Mouse (Mus musculus) embryo, embryonic 10.5 days (tissue): Measurements from ENCODE around the gene Retreg1.

ENCODE experiments used
- DNase-seq: peaks from one replicate; pipeline ENCODE4 v3.0.0-alpha.2; 2015; ENCODE audit warnings: low spot score

Retreg1 gene

GRCm38 (mm10) chr15:25880192-25880591 is 37.2 kb downstream of the Retreg1 start:
- DNase-seq, result no peak

GRCm38 (mm10) chr15:25882002-25882401 is 39.0 kb downstream of the Retreg1 start:
- DNase-seq, result no peak

- no peak for DNase-seq
These were observed 41.5 kb downstream of the Retreg1 start for GRCm38 (mm10) chr15:25884416-25884958.

- DNase-seq, result no peak
These were observed 43.6 kb downstream of the Retreg1 start for GRCm38 (mm10) chr15:25886581-25887011.

- DNase-seq, result no peak
These were observed 46.9 kb downstream of the Retreg1 start for GRCm38 (mm10) chr15:25889927-25890326.

GRCm38 (mm10) chr15:25891556-25891955 is 48.6 kb downstream of the Retreg1 start:
- no peak for DNase-seq

- DNase-seq, result peak; percentile 21
These were observed 50.3 kb downstream of the Retreg1 start for GRCm38 (mm10) chr15:25893327-25893726.

- no peak for DNase-seq
These were observed 53.8 kb downstream of the Retreg1 start for GRCm38 (mm10) chr15:25896783-25897182.

GRCm38 (mm10) chr15:25897617-25898016 is 54.6 kb downstream of the Retreg1 start:
- DNase-seq, result no peak

- DNase-seq, result peak; percentile 38
These were observed 56.0 kb downstream of the Retreg1 start for GRCm38 (mm10) chr15:25899021-25899420.

- peak; percentile 83 for DNase-seq
These were observed 57.6 kb downstream of the Retreg1 start for GRCm38 (mm10) chr15:25900540-25900939.

- no peak for DNase-seq
These were observed 60.1 kb downstream of the Retreg1 start for GRCm38 (mm10) chr15:25902931-25903615.

- DNase-seq, result no peak
These were observed 61.5 kb downstream of the Retreg1 start for GRCm38 (mm10) chr15:25904435-25905021.

GRCm38 (mm10) chr15:25909783-25910494 is 67.0 kb downstream of the Retreg1 start:
- no peak for DNase-seq

GRCm38 (mm10) chr15:25910495-25910865 is 67.5 kb downstream of the Retreg1 start:
- no peak for DNase-seq

- no peak for DNase-seq
These were observed 67.9 kb downstream of the Retreg1 start for GRCm38 (mm10) chr15:25910924-25911323.

GRCm38 (mm10) chr15:25912911-25913310 is 69.9 kb downstream of the Retreg1 start:
- no peak for DNase-seq

- DNase-seq, result no peak
These were observed 70.7 kb downstream of the Retreg1 start for GRCm38 (mm10) chr15:25913659-25914058.

GRCm38 (mm10) chr15:25914160-25914559 is 71.2 kb downstream of the Retreg1 start:
- no peak for DNase-seq

- peak; percentile 25 for DNase-seq
These were observed 72.0 kb downstream of the Retreg1 start for GRCm38 (mm10) chr15:25915013-25915412.

GRCm38 (mm10) chr15:25915574-25916205 is 72.7 kb downstream of the Retreg1 start:
- DNase-seq, result no peak

- DNase-seq, result no peak
These were observed 73.3 kb downstream of the Retreg1 start for GRCm38 (mm10) chr15:25916252-25916651.
